Mouse (Mus musculus) spleen, adult 2 months (tissue): ENCODE data around the gene Hist1h2ap.

ENCODE experiments used
- CTCF ChIP-seq: fragments of 200-500 bp; IDR thresholded peaks from 2 replicates; pipeline ENCODE4 v1.5.1; 2011; ENCODE audit warnings: mild to moderate bottlenecking, inconsistent platforms; ENCODE audit not compliant: insufficient read depth, insufficient read length, insufficient replicate concordance; ENCODE audit errors: extremely low read depth
- POLR2A ChIP-seq: fragments of 200-500 bp; IDR thresholded peaks from 2 replicates; pipeline ENCODE4 v1.6.1; 2011; ENCODE audit warnings: low read depth, low read length, inconsistent platforms

GRCm38 (mm10) chr13:21852215-21852945 is 19.1 kb upstream of the Hist1h2ap start:
- TF ChIP-seq CTCF (no peak), POLR2A (no peak)
